Mouse (Mus musculus) cerebellum, postnatal 25 days (tissue): ENCODE results near the gene C1qb.

ENCODE experiments used
- DNase-seq, 2 experiments: peaks; one replicate each; pipeline ENCODE4 v3.0.0; 2021; ENCODE audit warnings: mixed read lengths in 2 of 2

C1qb gene

GRCm38 (mm10) chr4:136893691-136894543 lies 7.9 kb upstream of the C1qb start:
- DNase-seq, result peak; percentile 74 to 82

DNA sequence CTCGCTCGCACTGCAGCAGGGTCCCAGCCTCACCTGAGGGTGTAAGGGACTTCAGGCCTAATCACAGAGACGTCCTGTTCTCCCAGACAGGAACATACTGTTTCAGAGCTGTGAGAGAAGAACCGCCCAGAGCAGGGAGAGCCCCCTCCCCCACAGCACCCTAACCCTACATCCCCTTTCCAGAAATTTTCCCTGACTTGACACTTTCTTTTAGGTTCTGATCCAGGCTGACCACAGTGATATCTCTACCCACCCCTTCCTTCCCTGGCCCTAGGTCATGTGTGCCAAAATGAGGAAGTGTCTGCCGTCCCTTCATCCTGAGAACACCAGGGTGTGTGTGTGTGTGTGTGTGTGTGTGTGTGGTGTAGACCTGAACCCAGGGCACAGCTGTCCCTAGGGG lies 6.8 kb upstream of the C1qb start, which contains the start of gene C1qc:
Gene C1qc (minus strand): TSS at position 255 of the 400 bp plus-strand sequence.
- no peak for DNase-seq

GRCm38 (mm10) chr4:136892371-136892770 lies 6.4 kb upstream of the C1qb start:
- no peak for DNase-seq

GRCm38 (mm10) chr4:136891115-136891514 lies 5.1 kb upstream of the C1qb start:
- no peak for DNase-seq

- DNase-seq, result no peak
Measured at GRCm38 (mm10) chr4:136889981-136890380, 4.0 kb upstream of the C1qb start.

DNA sequence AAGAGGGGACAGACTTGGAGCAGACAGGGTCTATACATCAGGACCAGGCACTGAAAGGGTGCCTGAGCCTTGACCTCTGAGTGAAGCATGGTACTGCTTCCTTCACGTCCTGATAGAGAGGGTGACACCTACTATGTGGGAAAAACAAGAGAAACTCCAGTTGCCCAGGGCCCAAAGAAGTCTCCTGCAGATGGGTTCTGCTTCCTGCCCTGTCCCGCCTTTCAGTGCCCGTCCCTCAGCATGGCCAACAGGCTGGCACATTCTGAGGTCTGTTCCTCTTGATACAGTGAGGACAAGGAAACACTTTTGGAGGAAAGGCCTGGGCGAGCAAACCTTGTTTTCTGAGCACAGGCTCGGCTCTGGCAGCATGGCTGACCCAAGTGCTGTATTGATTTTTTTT lies 1.7 kb upstream of the C1qb start:
- no peak for DNase-seq

DNA sequence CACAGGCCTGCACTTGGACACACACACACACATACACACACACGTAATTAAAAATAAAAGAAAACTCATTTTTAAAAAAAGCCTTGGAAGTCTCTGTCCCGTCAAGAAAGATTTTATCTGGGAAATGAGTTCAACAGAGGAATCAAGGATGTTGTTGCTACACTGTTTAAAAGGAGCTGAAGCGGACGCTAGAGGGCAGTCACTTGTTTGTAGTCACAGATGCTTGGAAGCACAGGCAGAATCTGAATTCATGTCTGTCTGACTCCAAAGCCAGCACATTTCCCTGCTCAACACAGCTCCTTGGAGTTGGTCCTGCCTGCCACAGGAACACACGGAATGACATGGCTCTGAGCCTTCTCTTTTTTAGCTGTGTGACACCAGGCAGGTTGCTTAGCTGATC lies 7.4 kb downstream of the C1qb start:
- peak; percentile 33 to 61 for DNase-seq

GRCm38 (mm10) chr4:136878171-136878570 lies 7.8 kb downstream of the C1qb start:
- DNase-seq, result no peak

- DNase-seq, result peak; percentile 66 to 80
Measured at GRCm38 (mm10) chr4:136876971-136877370, 9.0 kb downstream of the C1qb start.

- no peak for DNase-seq
Measured at GRCm38 (mm10) chr4:136875012-136875411, 11.0 kb downstream of the C1qb start.

GRCm38 (mm10) chr4:136868371-136868770 lies 17.6 kb downstream of the C1qb start:
- DNase-seq, result no peak

DNA sequence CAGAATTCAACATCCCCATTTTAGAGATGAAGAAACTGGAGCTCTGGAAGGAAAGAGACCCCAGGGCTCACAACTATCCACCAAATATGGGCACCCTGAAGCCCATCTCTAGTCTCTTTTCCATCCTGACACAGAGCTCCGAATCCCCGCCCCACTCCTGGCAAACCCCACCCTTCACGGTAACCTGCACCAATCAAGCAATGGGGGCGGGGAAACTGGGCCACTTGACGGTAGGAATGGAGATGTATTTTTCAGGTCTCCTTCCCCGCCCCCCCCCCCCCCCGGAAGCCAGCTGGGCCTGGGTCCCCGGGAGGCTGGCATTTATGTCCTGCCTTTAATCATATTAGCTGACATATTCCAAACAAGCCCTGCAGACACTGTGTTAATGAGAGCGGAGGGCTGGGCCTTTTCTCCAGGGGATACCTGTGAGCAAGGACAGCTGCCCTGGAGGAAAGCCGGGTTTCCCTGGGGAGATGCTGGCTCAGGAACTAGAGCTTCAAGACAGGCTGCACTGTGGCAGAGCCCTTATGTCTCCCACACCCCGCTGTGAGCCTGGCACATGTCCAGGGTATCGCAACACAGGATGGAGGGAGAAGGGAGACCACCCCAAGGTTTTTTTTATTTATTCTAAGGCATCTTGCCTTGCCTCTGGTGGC lies 18.2 kb downstream of the C1qb start:
- peak; percentile 57 to 70 for DNase-seq

DNA sequence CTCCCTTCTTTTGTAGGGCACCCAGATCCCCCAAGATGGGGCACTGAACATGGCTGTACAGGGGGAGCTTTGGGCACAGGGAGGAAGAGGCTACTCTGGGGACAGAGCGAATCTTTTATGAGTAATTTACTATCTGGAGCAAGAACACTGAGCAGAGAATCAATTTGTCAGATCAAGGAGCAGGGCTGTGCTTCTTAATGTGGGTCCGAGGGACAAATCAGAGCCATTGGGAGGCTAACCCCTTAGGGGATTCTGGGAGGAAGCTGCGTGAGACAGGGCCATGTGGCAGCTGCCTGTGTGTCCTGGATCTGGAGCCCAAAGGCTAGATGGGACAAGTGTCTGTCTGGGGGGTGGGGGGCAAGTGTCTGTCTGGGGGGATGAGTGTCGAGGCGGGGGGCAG lies 20.5 kb downstream of the C1qb start:
- DNase-seq, result no peak

DNA sequence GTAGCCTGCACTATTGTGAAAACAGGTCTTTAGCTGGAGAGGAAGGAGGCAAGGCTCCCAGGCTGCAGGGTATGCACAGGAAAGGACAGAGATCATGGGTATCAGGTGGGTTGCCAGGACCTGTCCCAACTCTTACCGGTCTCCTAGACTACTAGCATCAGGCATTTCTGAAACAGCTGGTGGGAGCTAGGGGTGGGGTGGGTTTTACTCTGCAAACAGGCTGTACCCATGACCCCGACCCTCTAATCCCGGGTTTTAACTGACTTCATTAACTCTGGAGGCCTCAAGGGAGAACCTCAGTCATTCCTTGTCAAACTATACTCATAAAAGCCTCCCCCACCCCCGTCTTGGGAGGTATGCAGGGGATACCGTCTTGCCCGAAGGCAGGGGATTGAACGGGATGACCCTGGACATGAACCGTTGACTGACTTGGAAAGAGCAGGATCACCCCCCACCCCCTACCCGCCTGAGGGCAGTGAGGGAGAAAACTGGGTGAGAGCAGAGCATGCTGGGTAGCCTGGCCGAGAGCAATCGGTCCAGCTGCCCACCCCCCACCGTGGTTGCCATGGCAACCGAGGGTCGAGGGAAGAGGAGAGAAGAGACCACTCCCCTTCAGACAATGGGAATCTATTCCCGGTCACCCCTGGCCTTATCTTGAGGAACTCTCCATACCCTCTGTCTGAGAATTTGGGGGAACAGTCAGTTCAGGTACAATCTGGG lies 21.1 kb downstream of the C1qb start:
- no peak for DNase-seq

GRCm38 (mm10) chr4:136863517-136863916 lies 22.5 kb downstream of the C1qb start:
- no peak for DNase-seq

DNA sequence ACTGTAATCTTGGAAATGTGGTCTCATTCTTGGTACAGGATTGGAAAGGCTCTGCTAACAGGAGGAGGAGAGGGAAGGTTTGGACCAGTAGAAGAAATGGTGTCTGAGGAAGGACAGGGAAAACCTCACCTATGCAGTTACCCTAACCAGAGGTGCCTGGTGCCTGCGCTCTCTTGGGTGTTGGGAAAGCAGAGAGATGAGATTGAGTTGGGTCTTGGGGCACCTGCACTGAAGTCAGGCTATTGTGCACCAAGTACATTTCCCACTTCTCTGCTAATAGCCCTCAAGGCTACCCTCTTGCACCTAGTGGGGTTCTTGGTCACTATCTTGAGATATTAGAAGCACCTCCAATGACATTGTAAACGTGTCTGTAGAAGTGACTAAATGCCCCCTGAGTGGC lies 23.6 kb downstream of the C1qb start:
- DNase-seq, result no peak

DNA sequence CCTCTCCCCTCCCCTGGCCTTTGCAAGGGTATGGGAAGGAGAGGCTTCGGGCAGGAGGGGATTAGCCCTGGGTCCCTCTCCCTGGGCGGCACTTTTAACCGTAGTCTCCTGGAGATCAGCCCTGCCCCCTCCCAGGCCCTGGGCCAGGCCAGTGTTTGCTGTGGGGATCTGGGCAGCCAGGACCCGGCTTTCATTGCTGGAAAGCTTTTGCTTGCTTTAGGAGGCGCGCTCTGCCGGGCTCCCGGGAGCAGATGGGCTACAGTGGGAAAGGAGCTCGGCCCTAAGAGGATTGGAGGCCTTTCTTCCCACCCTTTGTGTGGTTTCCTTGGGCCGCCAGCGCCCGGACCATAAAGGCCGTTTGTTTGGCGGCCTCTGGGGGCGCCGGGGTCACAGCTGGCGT lies 24.2 kb downstream of the C1qb start:
- no peak for DNase-seq

GRCm38 (mm10) chr4:136860022-136860421 lies 26.0 kb downstream of the C1qb start:
- no peak for DNase-seq

DNA sequence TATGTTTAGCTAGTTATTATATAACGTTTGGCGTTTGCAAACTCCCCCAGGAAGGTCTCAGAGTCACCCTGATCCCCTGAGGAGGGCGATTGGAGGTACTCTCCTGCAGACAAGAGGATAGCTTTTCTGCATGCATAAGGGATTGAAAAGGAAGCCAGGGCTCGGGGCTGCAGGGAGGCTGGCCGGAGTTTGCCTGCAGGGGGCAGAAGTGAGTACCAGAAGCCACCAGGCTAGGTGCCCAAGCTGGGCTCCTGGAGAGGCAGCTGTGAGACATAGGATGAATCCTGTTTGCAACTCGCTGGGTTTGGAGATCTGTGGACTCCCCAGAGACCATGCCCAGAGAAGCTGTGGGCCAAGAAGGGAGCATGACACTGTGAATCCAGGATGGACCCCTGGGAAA lies 30.9 kb downstream of the C1qb start:
- peak in 1 of 2 experiments; percentile 61 for DNase-seq

- no peak for DNase-seq
Measured at GRCm38 (mm10) chr4:136852989-136853388, 33.0 kb downstream of the C1qb start.

DNA sequence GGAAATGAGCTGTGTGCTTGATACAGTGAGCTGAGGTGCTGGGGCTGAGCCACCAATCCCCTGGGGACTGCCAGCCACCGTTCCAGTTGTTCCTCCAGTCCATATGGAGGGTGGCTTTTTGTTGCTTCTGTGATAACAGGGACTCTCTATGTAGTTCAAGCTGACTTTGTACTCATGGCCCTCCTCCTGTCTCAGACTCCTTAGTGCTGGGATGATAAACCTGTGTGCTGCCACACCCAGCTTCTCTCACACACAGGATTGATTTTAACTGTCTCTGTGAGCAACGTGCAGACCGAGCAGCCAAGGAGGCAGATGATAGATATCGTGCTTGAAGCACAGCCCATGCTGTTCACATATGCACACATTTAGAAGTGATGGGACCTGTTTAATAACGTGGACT lies 33.9 kb downstream of the C1qb start:
- no peak for DNase-seq

DNA sequence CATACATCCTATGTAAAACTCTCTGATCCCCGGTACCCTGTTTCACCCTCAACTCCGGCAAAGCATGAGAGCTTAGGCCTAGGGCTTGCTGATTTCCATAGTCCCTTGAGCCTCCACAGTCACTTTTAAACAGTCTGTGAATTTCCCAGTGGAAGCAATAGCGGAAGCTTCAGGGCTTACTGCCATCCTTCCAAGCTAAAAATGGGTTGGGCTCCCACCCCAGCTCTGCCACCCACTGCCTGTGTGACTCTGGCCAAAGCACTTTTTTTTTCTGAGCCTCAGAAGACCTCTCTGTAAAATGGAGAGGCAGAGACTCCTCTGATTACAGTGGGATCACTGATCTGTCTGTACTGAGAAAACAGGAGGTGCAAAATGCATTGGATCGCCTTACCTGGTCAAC lies 37.4 kb downstream of the C1qb start:
- DNase-seq, result no peak

DNA sequence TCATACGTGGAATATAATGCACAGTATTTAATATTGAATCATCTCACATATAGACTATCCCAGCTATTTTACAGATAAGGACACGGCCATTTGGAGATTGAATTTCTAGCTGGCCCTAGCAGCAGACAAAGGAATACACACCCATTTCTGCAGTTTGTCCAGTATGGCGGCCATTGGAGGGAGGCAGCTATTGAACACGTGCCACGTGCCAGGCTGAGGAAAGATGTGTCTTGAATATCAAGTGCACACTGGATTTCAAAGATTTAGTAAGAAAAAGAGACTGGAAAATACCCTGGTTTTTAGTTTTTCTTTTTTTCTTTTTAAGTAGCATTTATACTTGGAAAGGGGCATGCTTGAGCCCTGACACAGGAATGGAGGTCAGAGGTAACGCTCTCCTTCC lies 38.8 kb downstream of the C1qb start:
- no peak for DNase-seq

DNA sequence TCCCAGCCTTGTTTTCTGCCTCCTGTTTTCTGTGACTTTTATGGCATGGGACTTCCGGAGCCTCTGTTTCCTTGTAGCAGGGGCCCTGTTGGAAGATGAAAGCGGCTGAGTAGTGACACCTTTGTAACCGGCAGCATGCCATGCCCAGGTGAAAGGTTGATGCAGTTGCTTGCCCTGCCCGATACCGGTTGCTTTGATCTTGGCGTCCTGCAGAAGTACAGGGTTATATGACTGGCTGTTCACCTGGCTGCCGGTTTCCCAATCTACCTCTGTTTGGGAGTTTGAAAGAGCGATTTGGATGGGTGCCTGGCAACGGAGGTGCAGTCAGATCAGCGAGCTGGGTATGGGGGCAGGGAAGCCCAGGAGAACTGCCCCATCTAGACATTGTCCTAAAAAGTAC lies 43.2 kb downstream of the C1qb start:
- DNase-seq, result no peak
